Comparison of ENCODE assay signal across 23 mouse cellular contexts in genomic region chr1:132282177-132282536, GRCm38 (mm10). TPM values are rescaled to one million over a fixed set of nuclear protein-coding genes. Genes with fewer than 3 reads are reported as not detected.
A peak's percentile ranks its signal among the peaks of the same experiment; 100 is the strongest.
DNase-seq lines count a peak whose midpoint lies in the region; ATAC-seq lines count a peak whose summit lies in the region.
"Had no signal": no experiment of that assay in that cellular context is flagged by ENCODE, and none has a peak within 500 bp of the region (broad histone marks: within the 10 kb centered on the region; RNA-seq: fewer than 3 reads in every experiment).

No protein-coding gene starts in this region.

- peak overlapping the region; percentile 62; the same call in 1 of the 2 replicates for H3K27ac ChIP-seq in forebrain, embryonic 11.5 days (ENCODE audit: low read depth, low read length)
- H3K27ac ChIP-seq in forebrain, embryonic 14.5 days (ENCODE audit: low read depth, low read length) = peak overlapping the region; percentile 58; the same call in 1 of the 2 replicates
- H3K27ac ChIP-seq in hindbrain, embryonic 15.5 days (replicated peaks) = peak overlapping the region; percentile 17; the same call in 1 of the 2 replicates
- H3K27ac ChIP-seq in midbrain, embryonic 16.5 days (ENCODE audit: low read length) = no peak overlapping the region
- H3K27ac ChIP-seq: embryonic facial prominence, embryonic 13.5 days; heart, embryonic 10.5 days; kidney, postnatal 0 days; layer of hippocampus, adult 2 months; left cerebral cortex, adult 2 months; limb, embryonic 10.5 days; liver, embryonic 12.5 days had no signal

- no peaks in the 10 kb centered on the region for H3K9me3 ChIP-seq in forebrain, embryonic 11.5 days (ENCODE audit: control insufficient read depth, low read length)
- no peaks in the 10 kb centered on the region for H3K9me3 ChIP-seq in forebrain, embryonic 14.5 days (replicated peaks; ENCODE audit: control insufficient read depth, low read length)
- no peaks in the 10 kb centered on the region for H3K9me3 ChIP-seq in hindbrain, embryonic 15.5 days
- H3K9me3 ChIP-seq in midbrain, embryonic 16.5 days (replicated peaks; ENCODE audit: control insufficient read depth, low read length, poor library complexity, severe bottlenecking) = no peaks in the 10 kb centered on the region
- H3K9me3 ChIP-seq: embryonic facial prominence, embryonic 13.5 days; heart, embryonic 10.5 days; limb, embryonic 10.5 days; liver, embryonic 12.5 days had no signal

- WGBS in forebrain, embryonic 11.5 days = 70% methylated on average over 2 of the region's 2 CpGs
- 77% methylated on average over 2 of the region's 2 CpGs for WGBS in forebrain, embryonic 14.5 days
- 82% methylated on average over 2 of the region's 2 CpGs for WGBS in hindbrain, embryonic 15.5 days
- WGBS in midbrain, embryonic 16.5 days = 70% methylated on average over 2 of the region's 2 CpGs

- no peaks in the 10 kb centered on the region for H3K36me3 ChIP-seq in forebrain, embryonic 11.5 days (ENCODE audit: control insufficient read depth, insufficient read depth, low read length)
- no peaks in the 10 kb centered on the region for H3K36me3 ChIP-seq in forebrain, embryonic 14.5 days (ENCODE audit: control insufficient read depth, insufficient read depth, low read length)
- no peaks in the 10 kb centered on the region for H3K36me3 ChIP-seq in hindbrain, embryonic 15.5 days
- no peaks in the 10 kb centered on the region for H3K36me3 ChIP-seq in midbrain, embryonic 16.5 days (ENCODE audit: control insufficient read depth, insufficient read depth, low read length)
- H3K36me3 ChIP-seq: embryonic facial prominence, embryonic 13.5 days; heart, embryonic 10.5 days; limb, embryonic 10.5 days; liver, embryonic 12.5 days had no signal

- H3K4me3 ChIP-seq in forebrain, embryonic 11.5 days (ENCODE audit: low read depth, low read length) = no peak overlapping the region
- no peak overlapping the region for H3K4me3 ChIP-seq in forebrain, embryonic 14.5 days (ENCODE audit: low read depth, low read length)
- H3K4me3 ChIP-seq in hindbrain, embryonic 15.5 days = no peak overlapping the region
- H3K4me3 ChIP-seq in midbrain, embryonic 16.5 days (ENCODE audit: low read depth, low read length) = no peak overlapping the region
- H3K4me3 ChIP-seq: embryonic facial prominence, embryonic 13.5 days; heart, embryonic 10.5 days; layer of hippocampus, adult 2 months; left cerebral cortex, adult 2 months; limb, embryonic 10.5 days; liver, embryonic 12.5 days had no signal

- intact Hi-C loops in heart, postnatal 10 days (cut with DNase I) = no loop called here

- DNase-seq in forebrain, embryonic 11.5 days (ENCODE audit: low spot score) = no peak
- DNase-seq in forebrain, embryonic 14.5 days (ENCODE audit: low spot score) = no peak
- no peak for DNase-seq in right cerebral cortex, postnatal 14 days
- no peak for DNase-seq in thymus, postnatal 0 days (ENCODE audit: low spot score)
- DNase-seq in heart, postnatal 10 days = no peak
- DNase-seq: adrenal gland, adult 2 months; cerebellum, postnatal 36 days; heart, postnatal 14 days; lung, embryonic 14.5 days; lung, postnatal 4 days; thymus, postnatal 4 days had no signal

- H3K4me2 ChIP-seq in forebrain, embryonic 11.5 days (ENCODE audit: low read depth, low read length, severe bottlenecking) = no peak overlapping the region
- H3K4me2 ChIP-seq in forebrain, embryonic 14.5 days (ENCODE audit: low read length) = no peak overlapping the region
- H3K4me2 ChIP-seq in hindbrain, embryonic 15.5 days = no peak overlapping the region
- H3K4me2 ChIP-seq in midbrain, embryonic 16.5 days (ENCODE audit: low read length) = no peak overlapping the region
- H3K4me2 ChIP-seq: embryonic facial prominence, embryonic 13.5 days; liver, embryonic 12.5 days; lung, embryonic 14.5 days had no signal

- no peak overlapping the region for H3K9ac ChIP-seq in forebrain, embryonic 11.5 days (ENCODE audit: low read length)
- H3K9ac ChIP-seq in forebrain, embryonic 14.5 days (ENCODE audit: low read length) = peak overlapping the region; percentile 5; the same call in 1 of the 2 replicates
- H3K9ac ChIP-seq in hindbrain, embryonic 15.5 days = no peak overlapping the region
- H3K9ac ChIP-seq in midbrain, embryonic 16.5 days (ENCODE audit: low read depth, low read length) = no peak overlapping the region
- H3K9ac ChIP-seq: embryonic facial prominence, embryonic 13.5 days; liver, embryonic 12.5 days; lung, embryonic 14.5 days had no signal

- no peaks in the 10 kb centered on the region for H3K27me3 ChIP-seq in forebrain, embryonic 11.5 days (ENCODE audit: control insufficient read depth, insufficient read depth, low read length)
- H3K27me3 ChIP-seq in forebrain, embryonic 14.5 days (replicated peaks; ENCODE audit: control insufficient read depth, insufficient read depth, low read length) = no peaks in the 10 kb centered on the region
- H3K27me3 ChIP-seq in hindbrain, embryonic 15.5 days = no peaks in the 10 kb centered on the region; the same call in 1 of the 2 replicates
- H3K27me3 ChIP-seq in midbrain, embryonic 16.5 days (ENCODE audit: control insufficient read depth, insufficient read depth, low read depth, low read length) = no peaks in the 10 kb centered on the region

- peaks cover 10% of the 10 kb centered on the region; the same call in 1 of the 2 replicates for H3K4me1 ChIP-seq in forebrain, embryonic 11.5 days (replicated peaks; ENCODE audit: control insufficient read depth, insufficient read depth, low read length)
- H3K4me1 ChIP-seq in forebrain, embryonic 14.5 days (ENCODE audit: control insufficient read depth, insufficient read depth, low read length) = peaks cover 15% of the 10 kb centered on the region
- H3K4me1 ChIP-seq in hindbrain, embryonic 15.5 days (replicated peaks) = peaks cover 30% of the 10 kb centered on the region
- H3K4me1 ChIP-seq in midbrain, embryonic 16.5 days (ENCODE audit: control insufficient read depth, insufficient read depth, low read length) = peaks cover 16% of the 10 kb centered on the region
- H3K4me1 ChIP-seq: embryonic facial prominence, embryonic 13.5 days; limb, embryonic 10.5 days; liver, embryonic 12.5 days had no signal

- peak; percentile 63 for ATAC-seq in forebrain, embryonic 11.5 days (replicated peaks; ENCODE audit: low FRiP score)
- peak; percentile 45; the same call in 1 of the 2 replicates for ATAC-seq in forebrain, embryonic 14.5 days
- ATAC-seq in hindbrain, embryonic 15.5 days (ENCODE audit: low FRiP score, low read depth) = peak; percentile 21; the same call in 1 of the 2 replicates
- ATAC-seq in midbrain, embryonic 16.5 days = peak; percentile 16; the same call in 1 of the 2 replicates
- ATAC-seq: liver, embryonic 12.5 days had no signal

RNA-seq across cellular contexts. Expression of gene Klhdc8a, which starts 16.3 kb away (rescaled TPM):
- polyA plus RNA-seq in forebrain, embryonic 11.5 days (2014; fragmentation: Nextera tagmentation; extraction: Ambion mirVana) = 0.99 and 1.1 TPM in 2 replicates
- 3.4 TPM in 2 replicates for polyA plus RNA-seq in forebrain, embryonic 14.5 days (2014; fragmentation: Nextera tagmentation; extraction: Ambion mirVana)
- polyA plus RNA-seq in hindbrain, embryonic 15.5 days (2015; fragmentation: Nextera tagmentation; extraction: Ambion mirVana) = 8.7 and 9.5 TPM in 2 replicates
- polyA plus RNA-seq in midbrain, embryonic 16.5 days (2015; fragmentation: Nextera tagmentation; extraction: Ambion mirVana) = 8.3 and 10.8 TPM in 2 replicates
- polyA plus RNA-seq in thymus, postnatal 0 days (2015; fragmentation: Nextera tagmentation; extraction: Ambion mirVana) = 3.6 and 4.5 TPM in 2 replicates
- 10 to 100 TPM; 17.7 to 27.5 TPM for total RNA-seq in heart, postnatal 10 days (2021)
- total RNA-seq: MEL had no signal
- polyA plus RNA-seq: limb, embryonic 10.5 days had no signal

RNA-seq across cellular contexts. Expression of gene Nuak2, which starts 33.8 kb away (rescaled TPM):
- polyA plus RNA-seq in forebrain, embryonic 11.5 days (2014; fragmentation: Nextera tagmentation; extraction: Ambion mirVana) = 57.7 and 63.4 TPM in 2 replicates
- polyA plus RNA-seq in forebrain, embryonic 14.5 days (2014; fragmentation: Nextera tagmentation; extraction: Ambion mirVana) = 18.8 and 20.1 TPM in 2 replicates
- 12.9 and 24.2 TPM in 2 replicates for polyA plus RNA-seq in hindbrain, embryonic 15.5 days (2015; fragmentation: Nextera tagmentation; extraction: Ambion mirVana)
- 19.8 and 22.0 TPM in 2 replicates for polyA plus RNA-seq in midbrain, embryonic 16.5 days (2015; fragmentation: Nextera tagmentation; extraction: Ambion mirVana)
- polyA plus RNA-seq in thymus, postnatal 0 days (2015; fragmentation: Nextera tagmentation; extraction: Ambion mirVana) = 1.7 and 2.2 TPM in 2 replicates
- 1 to 10 TPM; 3.5 to 4.7 TPM for total RNA-seq in heart, postnatal 10 days (2021)

RNA-seq across cellular contexts. Expression of gene Gm10188, which starts 52.6 kb away (rescaled TPM):
- polyA plus RNA-seq in forebrain, embryonic 11.5 days (2014; fragmentation: Nextera tagmentation; extraction: Ambion mirVana) = not detected in 2 replicates
- not detected in 2 replicates for polyA plus RNA-seq in forebrain, embryonic 14.5 days (2014; fragmentation: Nextera tagmentation; extraction: Ambion mirVana)
- 0.25 and 0.68 TPM in 2 replicates for polyA plus RNA-seq in hindbrain, embryonic 15.5 days (2015; fragmentation: Nextera tagmentation; extraction: Ambion mirVana)
- polyA plus RNA-seq in midbrain, embryonic 16.5 days (2015; fragmentation: Nextera tagmentation; extraction: Ambion mirVana) = 0.28 and 0.63 TPM in 2 replicates
- not detected in 2 replicates for polyA plus RNA-seq in thymus, postnatal 0 days (2015; fragmentation: Nextera tagmentation; extraction: Ambion mirVana)
- total RNA-seq in heart, postnatal 10 days (2021) = not detected
- total RNA-seq: adrenal gland, adult 2 months; gastrocnemius, postnatal 4 days; heart, postnatal 14 days; layer of hippocampus, adult 2 months; left cerebral cortex, adult 2 months; MEL had no signal
- polyA plus RNA-seq: adrenal gland, adult 2 months; embryonic facial prominence, embryonic 13.5 days; heart, embryonic 10.5 days; intestine, embryonic 14.5 days; kidney, postnatal 0 days; limb, embryonic 10.5 days; liver, embryonic 12.5 days; lung, embryonic 14.5 days had no signal
